Comparison of ENCODE assay signal across 8 mouse cellular contexts in genomic region chr3:69006246-69006760, GRCm38 (mm10). TPM values are rescaled to one million over a fixed set of nuclear protein-coding genes. Genes with fewer than 3 reads are reported as not detected.
DNase-seq lines count a peak whose midpoint lies in the region; ATAC-seq and TF ChIP-seq lines count a peak whose summit lies in the region.

No protein-coding gene starts in this region.

- no peak for DNase-seq in heart, postnatal 10 days
- peak; percentile 57 for DNase-seq in NIH3T3 (ENCODE audit: low read depth)
- no peak for DNase-seq in forebrain, postnatal 0 days
- DNase-seq in liver, embryonic 14.5 days (ENCODE audit: low read depth in 3 of 3, low spot score in 3 of 3) = no peak

- TF ChIP-seq EP300 in liver, embryonic 14.5 days (IDR thresholded peaks at IDR 0.05; ENCODE audit: low read depth) = no peak

- WGBS in heart, embryonic 14.5 days = 3% methylated on average over 21 of the region's 21 CpGs
- 3% methylated on average over 21 of the region's 21 CpGs for WGBS in forebrain, postnatal 0 days
- 4% methylated on average over 21 of the region's 21 CpGs for WGBS in liver, embryonic 14.5 days (ENCODE audit: insufficient replicate concordance)
- WGBS in stomach, embryonic 16.5 days = 5% methylated on average over 21 of the region's 21 CpGs

- peaks cover 0 to 11% of the 10 kb centered on the region in 2 experiments; a peak in 2 of 4 replicates for H3K4me1 ChIP-seq in heart, embryonic 14.5 days (ENCODE audit: control insufficient read depth in 2 of 2, insufficient read depth in 2 of 2, low read length in 2 of 2)
- peaks cover 9% of the 10 kb centered on the region; the same call in 1 of the 2 replicates for H3K4me1 ChIP-seq in forebrain, postnatal 0 days (ENCODE audit: insufficient read depth)
- H3K4me1 ChIP-seq in liver, embryonic 14.5 days (replicated peaks; ENCODE audit: control insufficient read depth in 2 of 2, insufficient read depth in 2 of 2, low read length in 1 of 2) = peaks cover 3 to 6% of the 10 kb centered on the region in 2 experiments; a peak in 3 of 4 replicates
- peaks cover 13% of the 10 kb centered on the region for H3K4me1 ChIP-seq in stomach, embryonic 16.5 days (ENCODE audit: control insufficient read depth, insufficient read depth, low read length)

- H3K36me3 ChIP-seq in heart, embryonic 14.5 days (ENCODE audit: control insufficient read depth, insufficient read depth, low read length) = peaks cover 8% of the 10 kb centered on the region
- H3K36me3 ChIP-seq in forebrain, postnatal 0 days (ENCODE audit: insufficient read depth) = no peaks in the 10 kb centered on the region
- H3K36me3 ChIP-seq in liver, embryonic 14.5 days (replicated peaks; ENCODE audit: control insufficient read depth, insufficient read depth, low read depth) = peaks cover 21% of the 10 kb centered on the region
- no peaks in the 10 kb centered on the region for H3K36me3 ChIP-seq in stomach, embryonic 16.5 days (ENCODE audit: control insufficient read depth, insufficient read depth, low read length)

- no peaks in the 10 kb centered on the region for H3K27me3 ChIP-seq in heart, embryonic 14.5 days (ENCODE audit: control insufficient read depth, insufficient read depth, low read length)
- H3K27me3 ChIP-seq in forebrain, postnatal 0 days (ENCODE audit: insufficient read depth, low read length) = no peaks in the 10 kb centered on the region
- H3K27me3 ChIP-seq in liver, embryonic 14.5 days (ENCODE audit: control insufficient read depth, insufficient read depth, low read length) = no peaks in the 10 kb centered on the region
- no peaks in the 10 kb centered on the region for H3K27me3 ChIP-seq in stomach, embryonic 16.5 days (ENCODE audit: control insufficient read depth, insufficient read depth, low read length)

- ATAC-seq in heart, embryonic 14.5 days (ENCODE audit: insufficient number of reproducible peaks, insufficient read depth, low FRiP score, low read depth) = no peak
- ATAC-seq in forebrain, postnatal 0 days = no peak
- no peak for ATAC-seq in liver, embryonic 14.5 days (ENCODE audit: insufficient read depth)
- no peak for ATAC-seq in stomach, embryonic 16.5 days (ENCODE audit: insufficient read depth, low FRiP score)
- ATAC-seq in megakaryocyte progenitor cell, adult 5-6 weeks (replicated peaks; ENCODE audit: poor library complexity) = no peak
- ATAC-seq in megakaryocyte-erythroid progenitor cell, adult 5-6 weeks (replicated peaks; ENCODE audit: low FRiP score, low TSS enrichment, poor library complexity, severe bottlenecking) = no peak

- peak overlapping the region; percentile 81 for H3K4me2 ChIP-seq in heart, embryonic 14.5 days (ENCODE audit: low read length)
- H3K4me2 ChIP-seq in forebrain, postnatal 0 days (ENCODE audit: low read depth) = peak overlapping the region; percentile 90
- peak overlapping the region; percentile 83 for H3K4me2 ChIP-seq in liver, embryonic 14.5 days (ENCODE audit: low read depth)
- peak overlapping the region; percentile 86 for H3K4me2 ChIP-seq in stomach, embryonic 16.5 days (ENCODE audit: low read depth, low read length)

- H3K4me3 ChIP-seq in heart, embryonic 14.5 days (ENCODE audit: control insufficient read depth in 1 of 2, insufficient read depth in 1 of 2, low read depth in 1 of 2, low read length in 2 of 2) = peak overlapping the region; percentile 70 to 99
- peak overlapping the region; percentile 91 for H3K4me3 ChIP-seq in forebrain, postnatal 0 days (ENCODE audit: low read depth, low read length)
- peak overlapping the region; percentile 96 to 99 for H3K4me3 ChIP-seq in liver, embryonic 14.5 days (ENCODE audit: insufficient read depth in 1 of 2, low read depth in 2 of 2, low read length in 2 of 2)
- peak overlapping the region; percentile 84 for H3K4me3 ChIP-seq in stomach, embryonic 16.5 days (replicated peaks; ENCODE audit: low read length)

- no peak for TF ChIP-seq CTCF in forebrain, postnatal 0 days (IDR thresholded peaks at IDR 0.05; ENCODE audit: low read depth)
- TF ChIP-seq CTCF in liver, embryonic 14.5 days (IDR thresholded peaks at IDR 0.05; ENCODE audit: low read depth) = no peak

- peak overlapping the region; percentile 95 to 97 for H3K27ac ChIP-seq in heart, embryonic 14.5 days (replicated peaks in 1 of 2; ENCODE audit: control insufficient read depth in 1 of 2, insufficient read depth in 1 of 2, low read depth in 2 of 2, low read length in 2 of 2)
- H3K27ac ChIP-seq in forebrain, postnatal 0 days (ENCODE audit: low read depth, low read length) = 0 out of 2 replicates have a peak overlapping the region, but pooled peaks have one; percentile 75
- peak overlapping the region; percentile 95; the same call in 1 of the 2 replicates for H3K27ac ChIP-seq in liver, embryonic 14.5 days
- H3K27ac ChIP-seq in stomach, embryonic 16.5 days (ENCODE audit: low read length) = peak overlapping the region; percentile 94

- no peaks in the 10 kb centered on the region for H3K9me3 ChIP-seq in heart, embryonic 14.5 days (ENCODE audit: control insufficient read depth, low read length)
- no peaks in the 10 kb centered on the region for H3K9me3 ChIP-seq in forebrain, postnatal 0 days (ENCODE audit: low read length)
- peaks cover 3% of the 10 kb centered on the region; the same call in 1 of the 2 replicates for H3K9me3 ChIP-seq in liver, embryonic 14.5 days (ENCODE audit: control insufficient read depth, low read length)
- H3K9me3 ChIP-seq in stomach, embryonic 16.5 days (replicated peaks; ENCODE audit: control insufficient read depth, low read length) = no peaks in the 10 kb centered on the region

- intact Hi-C loops in heart, postnatal 10 days (cut with DNase I) = loop anchor here (2.0 to 10.0 kb wide), 3 partner anchors 38 to 512 kb away; partner anchors contain the start of gene Trim59

- H3K9ac ChIP-seq in heart, embryonic 14.5 days (ENCODE audit: low read length) = peak overlapping the region; percentile 87
- peak overlapping the region; percentile 56 for H3K9ac ChIP-seq in forebrain, postnatal 0 days
- H3K9ac ChIP-seq in liver, embryonic 14.5 days (replicated peaks) = peak overlapping the region; percentile 100
- H3K9ac ChIP-seq in stomach, embryonic 16.5 days (ENCODE audit: low read length) = peak overlapping the region; percentile 92

RNA-seq across cellular contexts. Expression of gene Smc4, which starts 1.8 kb away (rescaled TPM):
- polyA plus RNA-seq in heart, embryonic 14.5 days (2014; fragmentation: Nextera tagmentation; extraction: Ambion mirVana) = 150 and 151 TPM in 2 replicates
- total RNA-seq in heart, postnatal 10 days (2021) = 10 to 100 TPM; 39.7 to 45.7 TPM
- total RNA-seq in forebrain, postnatal 0 days (2014; rRNA removed) = 16.4 and 21.1 TPM in 2 replicates
- 19.4 and 30.2 TPM in 2 replicates for polyA plus RNA-seq in forebrain, postnatal 0 days (2015; fragmentation: Nextera tagmentation; extraction: Ambion mirVana)
- polyA plus RNA-seq in liver, embryonic 14.5 days (2012; rRNA removed) = 18.6 and 50.6 TPM in 2 replicates
- 124 and 143 TPM in 2 replicates for polyA plus RNA-seq in liver, embryonic 14.5 days (2014; fragmentation: Nextera tagmentation; extraction: Ambion mirVana)
- polyA plus RNA-seq in stomach, embryonic 16.5 days (2015; fragmentation: Nextera tagmentation; extraction: Ambion mirVana) = 122 and 143 TPM in 2 replicates
- 350 and 351 TPM in 2 replicates for total RNA-seq in megakaryocyte progenitor cell, adult 5-6 weeks (2015)
- 603 and 719 TPM in 2 replicates for total RNA-seq in megakaryocyte progenitor cell, adult 5-6 weeks (2017)
- total RNA-seq in megakaryocyte-erythroid progenitor cell, adult 5-6 weeks (2014; fragmentation: Nextera tagmentation) = 208 and 219 TPM in 2 replicates
- 621 and 796 TPM in 2 replicates for total RNA-seq in megakaryocyte-erythroid progenitor cell, adult 5-6 weeks (2017)

RNA-seq across cellular contexts. Expression of gene Ift80, which starts 1.9 kb away (rescaled TPM):
- polyA plus RNA-seq in heart, embryonic 14.5 days (2014; fragmentation: Nextera tagmentation; extraction: Ambion mirVana) = 9.3 and 9.7 TPM in 2 replicates
- total RNA-seq in heart, postnatal 10 days (2021) = 1 to 10 TPM; 7.2 to 9.0 TPM
- total RNA-seq in forebrain, postnatal 0 days (2014; rRNA removed) = 8.9 and 9.2 TPM in 2 replicates
- polyA plus RNA-seq in forebrain, postnatal 0 days (2015; fragmentation: Nextera tagmentation; extraction: Ambion mirVana) = 2.6 and 3.8 TPM in 2 replicates
- 7.8 and 9.7 TPM in 2 replicates for polyA plus RNA-seq in liver, embryonic 14.5 days (2012; rRNA removed)
- 6.2 and 6.4 TPM in 2 replicates for polyA plus RNA-seq in liver, embryonic 14.5 days (2014; fragmentation: Nextera tagmentation; extraction: Ambion mirVana)
- 12.7 and 13.7 TPM in 2 replicates for polyA plus RNA-seq in stomach, embryonic 16.5 days (2015; fragmentation: Nextera tagmentation; extraction: Ambion mirVana)
- 12.8 and 21.5 TPM in 2 replicates for total RNA-seq in megakaryocyte progenitor cell, adult 5-6 weeks (2015)
- 19.1 and 25.2 TPM in 2 replicates for total RNA-seq in megakaryocyte progenitor cell, adult 5-6 weeks (2017)
- 20.1 and 22.3 TPM in 2 replicates for total RNA-seq in megakaryocyte-erythroid progenitor cell, adult 5-6 weeks (2014; fragmentation: Nextera tagmentation)
- 20.3 and 26.8 TPM in 2 replicates for total RNA-seq in megakaryocyte-erythroid progenitor cell, adult 5-6 weeks (2017)

RNA-seq across cellular contexts. Expression of gene Trim59, which starts 38.3 kb away (rescaled TPM):
- 66.3 and 67.0 TPM in 2 replicates for polyA plus RNA-seq in heart, embryonic 14.5 days (2014; fragmentation: Nextera tagmentation; extraction: Ambion mirVana)
- 10 to 100 TPM; 16.0 to 16.7 TPM for total RNA-seq in heart, postnatal 10 days (2021)
- 8.0 and 8.6 TPM in 2 replicates for total RNA-seq in forebrain, postnatal 0 days (2014; rRNA removed)
- 21.3 and 22.1 TPM in 2 replicates for polyA plus RNA-seq in forebrain, postnatal 0 days (2015; fragmentation: Nextera tagmentation; extraction: Ambion mirVana)
- polyA plus RNA-seq in liver, embryonic 14.5 days (2012; rRNA removed) = 20.1 and 39.0 TPM in 2 replicates
- 121 and 136 TPM in 2 replicates for polyA plus RNA-seq in liver, embryonic 14.5 days (2014; fragmentation: Nextera tagmentation; extraction: Ambion mirVana)
- 73.2 and 77.4 TPM in 2 replicates for polyA plus RNA-seq in stomach, embryonic 16.5 days (2015; fragmentation: Nextera tagmentation; extraction: Ambion mirVana)
- 55.8 and 64.4 TPM in 2 replicates for total RNA-seq in megakaryocyte progenitor cell, adult 5-6 weeks (2015)
- total RNA-seq in megakaryocyte progenitor cell, adult 5-6 weeks (2017) = 15.7 and 17.7 TPM in 2 replicates
- total RNA-seq in megakaryocyte-erythroid progenitor cell, adult 5-6 weeks (2014; fragmentation: Nextera tagmentation) = 37.8 and 49.7 TPM in 2 replicates
- 24.1 and 29.0 TPM in 2 replicates for total RNA-seq in megakaryocyte-erythroid progenitor cell, adult 5-6 weeks (2017)
